Mouse (Mus musculus) limb, embryonic 10.5 days (tissue): Measurements from ENCODE around the gene Tmem217. TPM values are rescaled to one million over a fixed set of nuclear protein-coding genes. Genes with fewer than 3 reads are reported as not detected.

Source experiments
- microRNA-seq: library from miRNA; unstranded; fragments of <30 nt; microRNA quantifications from one replicate; pipeline ENCODE4, GENCODE M21; 2017
- polyA plus RNA-seq: library from polyadenylated mRNA; unstranded; fragments of >200 nt; fragmentation: Nextera tagmentation; extraction: Ambion mirVana; gene quantifications from 2 replicates; pipeline ENCODE4 v1.2.1, GENCODE M21; 2016

Tmem217 gene
- polyA plus RNA-seq, 1 experiment from 2014 or later: 0.90 TPM

Small RNAs within 50 kb of the gene (microRNA-seq; reads per million reads assigned to microRNA genes)
- gene Mir7667: not detected

Other genes with a start within 250 kb of the Tmem217 start
- 0.34 and 0.35 TPM in 2 replicates for gene Pi16, start 234.7 kb downstream of the Tmem217 start, polyA plus RNA-seq
- 234 and 286 TPM in 2 replicates for gene Mtch1, start 204.5 kb downstream of the Tmem217 start, polyA plus RNA-seq
- 6.4 and 6.7 TPM in 2 replicates for gene Fgd2, start 191.5 kb downstream of the Tmem217 start, polyA plus RNA-seq
- gene Pim1, start 61.6 kb downstream of the Tmem217 start, polyA plus RNA-seq: 27.4 and 31.0 TPM in 2 replicates
- gene Gm17657, start 2.7 kb downstream of the Tmem217 start, polyA plus RNA-seq: not detected in 2 replicates
- gene Tbc1d22b, start 2.6 kb downstream of the Tmem217 start, polyA plus RNA-seq: 20.9 and 22.4 TPM in 2 replicates
- gene Rnf8, start 62.4 kb upstream of the Tmem217 start, polyA plus RNA-seq: 108 and 127 TPM in 2 replicates
- gene Gm28043, start 62.5 kb upstream of the Tmem217 start, polyA plus RNA-seq: 2.5 and 2.8 TPM in 2 replicates
- gene Cmtr1, start 108.2 kb upstream of the Tmem217 start, polyA plus RNA-seq: 124 and 134 TPM in 2 replicates
- 16.2 and 21.4 TPM in 2 replicates for gene Ccdc167, start 164.7 kb upstream of the Tmem217 start, polyA plus RNA-seq